Mouse (Mus musculus): ENCODE measurements around the gene Arhgap45. TPM values are rescaled to one million over a fixed set of nuclear protein-coding genes. Genes with fewer than 3 reads are reported as not detected.
"Not testable (repeated sequence)": the region's sequence is repeated elsewhere in the genome, so short reads cannot be mapped to it uniquely, and the experiment has no call there.

The Arhgap45 gene
- total RNA-seq, 2 experiments from 2014 or later = 3.3 to 4.0 TPM

DNA sequence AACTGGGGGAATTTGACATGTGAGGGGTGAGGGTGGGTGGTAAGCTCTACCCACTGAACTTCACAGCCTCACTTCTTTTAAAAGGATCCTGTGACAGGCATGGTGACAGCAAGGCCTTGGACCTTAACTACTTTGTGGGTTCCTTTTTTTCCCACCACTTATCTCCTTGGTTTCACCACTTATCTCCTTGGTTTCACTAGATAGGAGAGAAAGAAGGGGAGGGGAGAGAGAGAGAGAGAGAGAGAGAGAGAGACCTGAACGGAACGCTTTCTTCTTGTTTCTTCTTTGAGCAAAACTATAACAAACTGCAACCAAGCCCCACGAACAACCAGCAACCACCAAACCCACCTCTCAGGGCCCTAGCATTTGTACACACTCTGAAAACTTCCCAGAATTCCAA lies 32.4 kb downstream of the Arhgap45 start:
- intact Hi-C loops (cut with DNase I) = no loop called here
- DNase-seq (ENCODE audit: low spot score in 2 of 2) = no peak

- DNase-seq (ENCODE audit: low spot score in 2 of 2) = no peak
- intact Hi-C loops (cut with DNase I) = loop anchor here (5.0 kb wide), 1 partner anchor 63 kb away; the partner anchor contains the start of gene Cnn2
These were observed 33.8 kb downstream of the Arhgap45 start for GRCm38 (mm10) chr10:80050244-80050643.

DNA sequence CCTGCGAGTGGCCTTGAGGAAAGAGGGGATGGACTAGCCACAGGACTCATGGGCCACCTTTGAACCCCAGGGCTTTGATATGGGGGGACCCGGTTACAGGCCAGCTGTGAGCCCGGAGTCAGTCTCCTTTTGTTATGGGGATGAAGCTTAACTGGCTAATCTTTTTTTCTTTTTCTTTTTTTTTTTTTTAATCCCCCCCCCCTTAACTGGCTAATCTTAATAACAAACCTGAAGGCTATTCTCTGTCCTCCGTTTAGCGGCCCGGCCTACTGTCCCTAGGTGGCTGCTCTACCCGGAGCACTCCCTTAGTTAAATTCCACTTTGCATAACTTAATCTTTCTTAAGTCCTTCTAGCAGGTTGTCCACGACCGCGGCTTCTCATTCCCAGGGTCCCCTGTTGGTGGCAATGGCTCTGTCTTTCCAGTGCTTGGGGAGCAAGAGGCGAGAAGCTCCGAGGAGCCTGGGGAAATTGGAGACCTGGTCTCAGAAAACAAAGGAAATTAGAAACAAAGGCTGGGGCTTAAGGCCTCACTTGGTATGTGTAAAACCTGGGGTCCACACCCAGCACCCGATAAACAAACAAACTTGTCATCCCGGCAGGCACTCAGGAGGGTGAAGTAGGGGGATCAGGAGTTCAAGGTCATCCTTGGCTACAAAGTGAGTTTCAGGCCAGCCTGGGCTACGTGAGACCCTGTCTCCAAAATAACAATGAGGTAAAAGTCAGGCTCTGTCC lies 34.6 kb downstream of the Arhgap45 start:
- intact Hi-C loops (cut with DNase I) = loop anchor here (5.0 kb wide), 1 partner anchor 64 kb away; the partner anchor contains the start of gene Cnn2
- no peak for DNase-seq (ENCODE audit: low spot score in 2 of 2)

- no peak for DNase-seq (ENCODE audit: low spot score in 2 of 2)
- intact Hi-C loops (cut with DNase I) = loop anchor here (5.0 kb wide), 1 partner anchor 64 kb away; the partner anchor contains the start of gene Cnn2
These were observed 35.3 kb downstream of the Arhgap45 start for GRCm38 (mm10) chr10:80051618-80052373.

DNA sequence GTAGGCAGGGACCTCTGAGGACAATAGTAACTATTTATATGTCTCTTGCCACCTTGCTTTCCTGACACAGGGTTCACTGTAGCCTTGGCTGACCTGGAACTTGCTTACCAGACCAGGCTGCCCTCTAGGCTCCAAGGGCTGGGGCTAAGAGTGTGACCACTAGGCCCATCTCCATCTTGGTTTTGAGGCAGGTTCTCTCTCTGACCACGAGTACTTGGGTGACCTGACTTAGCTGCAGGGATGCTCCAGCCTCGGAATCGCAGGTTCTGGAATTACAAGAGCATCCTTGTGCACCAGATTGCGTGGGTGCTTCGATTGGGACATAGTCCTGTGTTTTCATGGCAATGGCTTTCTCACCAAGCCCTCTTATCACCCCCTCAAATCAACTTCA lies 35.9 kb downstream of the Arhgap45 start:
- no peak for DNase-seq (ENCODE audit: low spot score in 2 of 2)
- intact Hi-C loops (cut with DNase I) = loop anchor here (5.0 kb wide), 1 partner anchor 65 kb away; the partner anchor contains the start of gene Cnn2

DNA sequence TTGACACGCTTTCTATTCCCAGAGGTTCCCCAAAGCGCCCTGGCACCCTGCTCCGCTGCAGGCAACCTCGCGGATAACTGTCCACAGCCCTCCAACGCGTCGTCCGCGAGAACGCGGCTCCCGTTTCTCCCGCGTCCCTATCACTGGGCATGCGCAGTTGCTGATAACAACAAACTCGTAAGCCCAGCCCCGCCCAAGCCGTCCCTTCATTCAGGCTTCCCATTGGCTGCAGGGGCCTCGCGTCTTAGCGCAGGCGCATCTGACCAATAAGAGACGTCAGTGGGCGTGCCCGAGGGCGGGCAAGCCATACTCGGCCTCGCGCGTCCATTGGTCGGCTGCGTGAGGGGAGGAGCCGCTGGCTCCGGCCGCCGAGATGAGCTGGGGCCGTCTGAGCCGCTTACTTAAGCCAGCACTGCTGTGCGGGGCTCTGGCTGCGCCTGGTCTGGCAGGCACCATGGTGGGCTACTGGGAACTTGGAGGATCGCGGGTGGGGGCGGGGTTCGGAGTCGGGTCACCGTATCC lies 36.9 kb downstream of the Arhgap45 start:
- intact Hi-C loops (cut with DNase I) = loop anchor here (5.0 kb wide), 1 partner anchor 66 kb away; the partner anchor contains the start of gene Cnn2
- DNase-seq (ENCODE audit: low spot score in 2 of 2) = peak; percentile 100

DNA sequence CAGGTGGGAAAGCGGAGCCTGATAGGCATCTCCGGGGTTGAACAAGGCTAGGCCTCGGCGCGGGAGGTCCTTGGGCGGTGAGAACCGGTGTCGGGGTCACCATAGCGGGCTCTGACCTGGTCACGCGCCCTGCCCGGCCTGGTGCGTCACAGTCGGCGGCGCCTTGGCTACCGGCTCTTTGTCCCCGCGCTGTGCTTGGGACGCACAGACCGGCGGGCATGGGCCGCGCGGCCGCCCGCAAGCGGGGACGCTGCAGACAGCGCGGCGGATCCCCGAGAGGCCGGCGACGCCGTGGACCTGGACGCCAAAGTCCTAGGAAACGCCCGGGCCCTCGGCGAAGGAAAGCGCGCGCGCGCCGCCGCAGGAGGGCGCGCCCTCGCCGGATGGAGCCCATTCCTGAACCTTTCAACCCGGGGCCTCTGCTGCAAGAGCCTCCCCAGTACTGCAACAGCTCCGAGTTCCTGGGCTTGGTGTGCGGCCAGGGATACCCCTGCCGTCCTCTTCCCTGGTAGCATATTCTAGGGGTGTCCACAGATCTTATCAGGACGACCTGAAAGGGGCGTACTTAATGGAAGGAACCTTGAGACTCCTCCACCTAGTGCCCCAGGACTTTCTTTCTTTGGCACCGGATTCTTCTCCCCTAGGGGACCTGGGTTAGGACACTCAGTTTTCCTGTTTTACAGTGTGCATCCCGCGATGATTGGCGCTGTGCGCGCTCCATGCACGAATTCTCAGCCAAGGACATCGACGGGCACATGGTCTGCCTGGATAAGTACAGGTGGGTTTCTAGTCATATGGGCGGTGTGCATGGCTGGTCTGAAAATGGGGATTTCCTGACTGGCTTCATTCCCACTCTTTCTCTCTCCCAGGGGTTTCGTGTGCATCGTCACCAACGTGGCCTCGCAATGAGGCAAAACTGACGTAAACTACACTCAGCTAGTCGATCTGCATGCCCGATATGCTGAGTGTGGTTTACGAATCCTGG lies 37.7 kb downstream of the Arhgap45 start:
- DNase-seq (ENCODE audit: low spot score in 2 of 2) = peak; percentile 60 to 62
- intact Hi-C loops (cut with DNase I) = loop anchor here (1.0 to 5.0 kb wide), 2 partner anchors 60 to 67 kb away; partner anchors contain the start of gene Cnn2

DNA sequence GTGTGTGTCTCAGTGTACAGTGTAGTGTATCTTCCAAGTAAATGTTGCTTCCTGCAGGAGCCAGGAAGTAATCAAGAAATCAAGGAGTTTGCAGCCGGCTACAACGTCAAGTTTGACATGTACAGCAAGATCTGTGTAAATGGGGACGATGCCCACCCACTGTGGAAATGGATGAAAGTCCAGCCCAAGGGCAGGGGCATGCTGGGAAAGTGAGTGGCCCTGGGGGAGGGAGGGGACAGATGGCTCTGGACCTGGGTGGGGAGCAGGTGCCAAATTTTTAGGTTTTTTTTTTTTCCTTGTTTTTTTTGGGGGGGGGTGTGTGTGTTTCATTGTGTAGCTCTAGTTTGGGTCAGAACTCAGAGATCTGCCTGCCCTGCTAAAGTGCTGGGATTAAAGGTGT lies 38.5 kb downstream of the Arhgap45 start:
- DNase-seq (ENCODE audit: low spot score in 2 of 2) = not testable (repeated sequence)
- intact Hi-C loops (cut with DNase I) = loop anchor here (1.0 to 5.0 kb wide), 2 partner anchors 59 to 68 kb away; partner anchors contain the start of gene Cnn2

DNA sequence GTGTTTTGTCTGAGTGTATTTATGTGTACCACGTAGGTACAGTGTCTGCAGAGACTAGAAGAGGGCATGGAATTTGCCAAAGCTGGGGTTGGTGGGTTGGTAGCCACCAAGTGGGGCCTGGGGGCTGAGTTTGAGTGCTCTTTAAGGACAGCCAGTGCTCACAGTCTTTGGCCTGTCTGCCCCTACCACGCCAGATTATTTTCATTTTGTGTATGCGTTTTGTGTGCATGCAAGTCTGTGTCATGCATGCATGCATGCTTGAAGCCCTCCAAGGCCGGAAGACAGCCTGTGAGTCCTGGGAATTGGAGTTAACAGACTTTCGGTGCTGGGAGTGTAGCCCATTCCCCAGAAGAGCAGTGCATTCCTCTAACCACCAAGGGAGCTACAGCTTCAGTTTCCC lies 38.9 kb downstream of the Arhgap45 start:
- intact Hi-C loops (cut with DNase I) = no loop called here
- no peak for DNase-seq (ENCODE audit: low spot score in 2 of 2)

DNA sequence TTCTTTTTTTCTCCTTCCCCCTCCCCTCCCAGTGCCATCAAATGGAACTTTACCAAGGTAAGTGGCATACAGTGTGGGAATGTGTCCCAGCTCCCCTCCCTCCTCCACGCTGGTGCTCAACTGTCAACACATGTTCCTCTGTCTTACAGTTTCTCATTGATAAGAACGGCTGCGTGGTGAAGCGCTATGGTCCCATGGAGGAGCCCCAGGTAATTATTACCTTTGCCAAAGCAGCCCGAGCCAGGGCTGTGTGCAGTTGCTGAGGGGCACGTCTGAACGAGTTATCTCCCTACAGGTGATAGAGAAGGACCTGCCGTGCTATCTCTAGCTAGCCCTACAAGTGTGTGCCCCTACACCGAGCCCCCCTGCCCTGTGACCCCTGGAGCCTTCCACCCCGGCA lies 39.4 kb downstream of the Arhgap45 start:
- intact Hi-C loops (cut with DNase I) = no loop called here
- DNase-seq (ENCODE audit: low spot score in 2 of 2) = no peak

GRCm38 (mm10) chr10:80056506-80056905 lies 40.1 kb downstream of the Arhgap45 start:
- intact Hi-C loops (cut with DNase I) = no loop called here
- DNase-seq (ENCODE audit: low spot score in 2 of 2) = no peak

DNA sequence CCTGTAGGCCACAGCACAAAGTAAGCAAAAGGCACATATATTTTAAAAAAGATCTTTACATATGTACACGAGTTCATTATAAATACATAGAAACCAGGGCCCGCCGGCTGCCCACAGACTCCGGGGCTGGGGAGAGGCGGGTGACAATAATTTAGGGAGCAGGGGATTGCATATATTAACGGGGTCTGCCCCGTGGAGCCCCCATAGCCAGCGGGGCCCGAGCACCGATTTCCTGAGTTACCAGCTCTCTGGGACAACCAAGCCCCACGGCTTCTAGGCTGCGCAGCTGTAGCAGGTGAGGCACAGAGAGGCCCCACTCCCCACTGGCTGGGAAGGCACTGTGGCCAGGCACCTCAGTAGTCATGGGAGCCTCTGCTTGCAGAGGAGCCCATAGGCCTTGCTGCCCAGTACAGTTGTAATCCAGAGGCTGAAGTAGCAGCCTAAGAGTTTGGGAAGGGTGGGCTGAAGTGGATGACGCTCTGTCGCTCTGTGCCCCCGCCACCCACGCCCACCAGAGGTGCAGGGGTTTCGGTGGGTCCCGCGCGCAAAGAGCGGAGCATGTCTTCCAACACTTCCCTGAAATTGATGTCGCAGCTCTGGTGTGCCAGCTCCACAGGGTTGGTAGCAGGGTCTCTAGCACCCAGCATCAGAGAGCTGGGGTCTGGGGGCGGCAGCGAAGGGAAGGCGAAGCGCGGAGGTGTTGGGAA lies 40.7 kb downstream of the Arhgap45 start:
- intact Hi-C loops (cut with DNase I) = no loop called here
- DNase-seq (ENCODE audit: low spot score in 2 of 2) = no peak

- intact Hi-C loops (cut with DNase I) = no loop called here
- no peak for DNase-seq (ENCODE audit: low spot score in 2 of 2)
These were observed 41.4 kb downstream of the Arhgap45 start for GRCm38 (mm10) chr10:80057683-80058326.

DNA sequence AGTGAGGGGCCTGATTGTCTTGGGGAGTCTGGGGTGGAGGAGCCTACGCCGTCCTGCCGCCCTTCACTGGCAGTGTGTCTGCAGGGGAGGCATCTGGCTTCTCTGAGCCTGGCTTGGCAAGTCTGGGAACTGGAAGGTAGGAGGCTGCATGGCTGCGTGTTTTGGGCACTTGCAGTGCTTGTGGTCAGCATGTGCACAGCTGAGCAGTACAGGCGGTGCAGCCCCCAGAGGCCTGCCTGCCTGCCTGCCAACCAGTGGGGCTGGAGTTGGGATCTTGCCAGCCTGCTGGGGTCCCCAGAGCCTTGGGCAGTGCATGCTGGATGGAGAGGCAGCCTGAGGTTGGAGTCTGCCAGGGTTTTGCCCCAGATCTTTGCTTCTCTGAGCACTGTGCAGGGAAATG lies 46.7 kb downstream of the Arhgap45 start:
- DNase-seq (ENCODE audit: low spot score in 2 of 2) = no peak

GRCm38 (mm10) chr10:80063877-80064650 lies 47.6 kb downstream of the Arhgap45 start:
- intact Hi-C loops (cut with DNase I) = no loop called here
- DNase-seq (ENCODE audit: low spot score in 2 of 2) = no peak

More for the DNA sequence above, 46.7 kb downstream of the Arhgap45 start:
- intact Hi-C loops (cut with DNase I) = no loop called here

- DNase-seq (ENCODE audit: low spot score in 2 of 2) = no peak
- intact Hi-C loops (cut with DNase I) = no loop called here
These were observed 52.8 kb downstream of the Arhgap45 start for GRCm38 (mm10) chr10:80069251-80069650.

- intact Hi-C loops (cut with DNase I) = no loop called here
- DNase-seq (ENCODE audit: low spot score in 2 of 2) = no peak
These were observed 53.5 kb downstream of the Arhgap45 start for GRCm38 (mm10) chr10:80069948-80070450.
